Mouse (Mus musculus) CH12.LX (cell line): ENCODE results near the gene Cacna1c. TPM values are rescaled to one million over a fixed set of nuclear protein-coding genes. Genes with fewer than 3 reads are reported as not detected.

Experiments used
- DNase-seq: peaks from one replicate; pipeline ENCODE4 v3.0.0-alpha.2; 2013; ENCODE audit errors: extremely low read depth
- H3K27ac ChIP-seq: 2 replicates; pipeline ENCODE4 v1.5.1; 2012; ENCODE audit warnings: low read depth, mild to moderate bottlenecking, control low read depth, moderate library complexity; ENCODE audit not compliant: insufficient read depth
- H3K27me3 ChIP-seq: replicated peaks from 2 replicates; pipeline ENCODE3; 2012; ENCODE audit warnings: inconsistent platforms
- H3K36me3 ChIP-seq, 2 experiments: replicated peaks in 1 of 2; 2 replicates each; pipeline versions ENCODE3 to v1.6.1; 2012; ENCODE audit warnings: inconsistent platforms in 1 of 2, low read length in 1 of 2, mild to moderate bottlenecking in 1 of 2, mixed read lengths in 1 of 2, moderate library complexity in 1 of 2; ENCODE audit not compliant: control insufficient read depth in 1 of 2, insufficient read depth in 1 of 2
- H3K4me1 ChIP-seq, 2 experiments: 2 replicates each; pipeline ENCODE4 v1.6.1; 2012; ENCODE audit warnings: inconsistent platforms in 1 of 2, moderate library complexity in 1 of 2; ENCODE audit not compliant: insufficient read depth in 2 of 2, control insufficient read depth in 1 of 2
- H3K4me2 ChIP-seq: 2 replicates; pipeline ENCODE4 v1.6.1; 2012; ENCODE audit warnings: low read depth, mild to moderate bottlenecking, control low read depth; ENCODE audit not compliant: poor library complexity, insufficient read depth, severe bottlenecking
- H3K4me3 ChIP-seq, 3 experiments: fragments of 150-350 bp in 1 of 3; sonication (generic) in 1 of 3; replicated peaks in 1 of 3; 2 replicates each; pipeline versions ENCODE3 to v1.5.1; 2011 to 2012; ENCODE audit warnings: low read depth in 2 of 3, low read length in 2 of 3, mild to moderate bottlenecking in 2 of 3, moderate library complexity in 2 of 3, control low read depth in 1 of 3, improper control_type of control experiment in 1 of 3, inconsistent platforms in 1 of 3, mixed read lengths in 1 of 3; ENCODE audit not compliant: poor library complexity in 1 of 3
- H3K79me2 ChIP-seq: replicated peaks from 2 replicates; pipeline ENCODE4 v1.6.1; 2012; ENCODE audit warnings: mild to moderate bottlenecking, moderate library complexity; ENCODE audit not compliant: control insufficient read depth, poor library complexity, insufficient read depth, severe bottlenecking; ENCODE audit errors: extremely low read depth
- H3K9ac ChIP-seq: 2 replicates; pipeline ENCODE4 v1.6.1; 2012; ENCODE audit warnings: low read depth, mild to moderate bottlenecking, control low read depth, moderate library complexity; ENCODE audit not compliant: insufficient read depth
- H3K9me3 ChIP-seq: replicated peaks from 2 replicates; pipeline ENCODE3; 2012; ENCODE audit warnings: low read length, inconsistent platforms, mixed read lengths
- CTCF ChIP-seq, 2 experiments: IDR thresholded peaks in 1 of 2; conservative IDR thresholded peaks in 1 of 2; 2 replicates each; pipeline ENCODE4 v1.5.1; 2011 to 2012; ENCODE audit warnings: low read depth in 2 of 2, low read length in 2 of 2, improper control_type of control experiment in 1 of 2, inconsistent platforms in 1 of 2, mild to moderate bottlenecking in 1 of 2, moderate library complexity in 1 of 2
- E2F4 ChIP-seq: IDR thresholded peaks from 2 replicates; pipeline ENCODE4 v1.6.1; 2011; ENCODE audit warnings: low read depth, low read length, improper control_type of control experiment; ENCODE audit not compliant: insufficient replicate concordance
- EP300 ChIP-seq: IDR thresholded peaks from 2 replicates; pipeline ENCODE4 v1.6.1; 2011; ENCODE audit warnings: low read length, improper control_type of control experiment
- ETS1 ChIP-seq: conservative IDR thresholded peaks from 2 replicates; pipeline ENCODE4 v1.6.1; 2012; ENCODE audit warnings: low read depth, mild to moderate bottlenecking, inconsistent platforms, low read length, improper control_type of control experiment, moderate library complexity
- GABPA ChIP-seq: IDR thresholded peaks from 2 replicates; pipeline ENCODE4 v1.6.1; 2012; ENCODE audit warnings: low read depth, low read length, improper control_type of control experiment, inconsistent platforms; ENCODE audit not compliant: insufficient replicate concordance
- IRF4 ChIP-seq: IDR thresholded peaks from 2 replicates; pipeline ENCODE4 v1.6.1; 2014; ENCODE audit warnings: low read depth, mild to moderate bottlenecking, inconsistent platforms, low read length, improper control_type of control experiment
- KAT2A ChIP-seq: IDR thresholded peaks from 2 replicates; pipeline ENCODE4 v1.6.1; 2012; ENCODE audit warnings: low read length, improper control_type of control experiment, inconsistent platforms; ENCODE audit not compliant: insufficient replicate concordance
- MAFK ChIP-seq: IDR thresholded peaks from 2 replicates; pipeline ENCODE4 v1.6.1; 2011; ENCODE audit warnings: low read length, improper control_type of control experiment; ENCODE audit not compliant: insufficient replicate concordance
- MAX ChIP-seq: IDR thresholded peaks from 2 replicates; pipeline ENCODE4 v1.6.1; 2011; ENCODE audit warnings: low read length, improper control_type of control experiment
- MEF2A ChIP-seq: IDR thresholded peaks from 2 replicates; pipeline ENCODE4 v1.6.1; 2014; ENCODE audit warnings: low read depth, mild to moderate bottlenecking, inconsistent platforms, low read length, improper control_type of control experiment, borderline replicate concordance
- MYC ChIP-seq: IDR thresholded peaks from 2 replicates; pipeline ENCODE4 v1.6.1; 2011; ENCODE audit warnings: low read depth, mild to moderate bottlenecking, improper control_type of control experiment, low read length
- NELFE ChIP-seq: IDR thresholded peaks from 2 replicates; pipeline ENCODE4 v1.6.1; 2011; ENCODE audit warnings: low read depth, low read length, improper control_type of control experiment
- PAX5 ChIP-seq: IDR thresholded peaks from 2 replicates; pipeline ENCODE4 v1.6.1; 2012; ENCODE audit warnings: low read length, inconsistent platforms, mixed read lengths
- RCOR1 ChIP-seq: conservative IDR thresholded peaks from 2 replicates; pipeline ENCODE4 v1.6.1; 2012; ENCODE audit warnings: low read depth, mild to moderate bottlenecking, inconsistent platforms, low read length, improper control_type of control experiment
- TBP ChIP-seq: conservative IDR thresholded peaks from 2 replicates; pipeline ENCODE4 v1.6.1; 2011; ENCODE audit warnings: low read depth, low read length, improper control_type of control experiment
- UBTF ChIP-seq: IDR thresholded peaks from 2 replicates; pipeline ENCODE4 v1.6.1; 2012; ENCODE audit warnings: low read depth, mild to moderate bottlenecking, inconsistent platforms, low read length, improper control_type of control experiment, moderate library complexity
- USF1 ChIP-seq: IDR thresholded peaks from 2 replicates; pipeline ENCODE4 v1.6.1; 2014; ENCODE audit warnings: low read depth, mild to moderate bottlenecking, inconsistent platforms, low read length, improper control_type of control experiment
- ZKSCAN1 ChIP-seq: IDR thresholded peaks from 2 replicates; pipeline ENCODE4 v1.6.1; 2012; ENCODE audit warnings: low read depth, inconsistent platforms, low read length, improper control_type of control experiment, borderline replicate concordance
- ZMIZ1 ChIP-seq: IDR thresholded peaks from 2 replicates; pipeline ENCODE4 v1.6.1; 2012; ENCODE audit warnings: low read depth, mild to moderate bottlenecking, inconsistent platforms, low read length, improper control_type of control experiment
- dilution Hi-C: fragments of 300-500 bp; cut with MboI; formaldehyde crosslinking; loops from 2 replicates; pipeline ENCODE4 v1.14.3; 2020; ENCODE audit warnings: low sequenced_read_pairs; ENCODE audit not compliant: extremely low pct_unique_long_range_greater_than_20kb, extremely low pct_ligation_motif_present
- in situ Hi-C: fragments of 300-500 bp; cut with MboI; formaldehyde crosslinking; loops from 3 replicates; pipeline ENCODE4 v1.14.3; 2019; ENCODE audit warnings: low sequenced_read_pairs, low pct_ligation_motif_present, low pct_unique_long_range_greater_than_20kb, mixed read lengths
- polyA plus RNA-seq: library from polyadenylated mRNA; unstranded; fragments of >175 nt; gene quantifications from 2 replicates; pipeline ENCODE4 v1.2.1, GENCODE M21; 2012; ENCODE audit warnings: low read depth; ENCODE audit not compliant: insufficient read length
- total RNA-seq, 2 experiments: library from RNA; depleted of rRNA; stranded (reverse); fragments of 300-350 nt in 1 of 2; fragments of >200 nt in 1 of 2; gene quantifications; 2 replicates each; pipeline ENCODE4 v1.2.3; 2012 to 2014

Gene Cacna1c
- total and polyA plus RNA-seq, 3 experiments = 0.04 TPM; not detected in 2

DNA sequence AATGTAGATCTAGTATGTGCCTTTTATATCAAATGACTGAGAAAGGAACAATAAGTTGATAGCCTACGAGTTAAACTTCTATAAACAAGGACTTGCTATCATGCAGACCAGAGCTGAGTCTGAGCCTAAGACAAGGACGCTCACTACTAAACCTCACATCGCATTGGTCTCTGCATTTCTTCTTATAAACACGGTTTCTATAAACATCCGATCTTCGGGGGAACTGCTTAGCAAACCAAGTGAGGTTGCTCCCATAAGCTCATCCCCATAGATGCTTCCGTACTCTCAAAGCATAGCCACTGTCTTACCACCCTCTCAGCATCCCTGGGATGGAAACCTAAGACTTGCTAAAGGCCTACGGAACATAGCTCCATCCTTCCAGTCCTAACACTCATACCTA, 108.3 kb downstream of the Cacna1c start:
- Histone ChIP-seq H3K27ac (no peak overlapping the region), H3K27me3 (peaks cover 85% of the 10 kb centered on the region), H3K79me2 (no peaks in the 10 kb centered on the region), H3K4me3 (no peak overlapping the region), H3K9me3 (no peaks in the 10 kb centered on the region), H3K36me3 (no peaks in the 10 kb centered on the region), H3K4me2 (no peak overlapping the region), H3K4me1 (no peaks in the 10 kb centered on the region), H3K9ac (no peak overlapping the region)
- in situ Hi-C loops (no loop called here), dilution Hi-C loops (no loop called here)
- TF ChIP-seq KAT2A (no peak), MAFK (no peak), MEF2A (no peak)
- DNase-seq = no peak

DNA sequence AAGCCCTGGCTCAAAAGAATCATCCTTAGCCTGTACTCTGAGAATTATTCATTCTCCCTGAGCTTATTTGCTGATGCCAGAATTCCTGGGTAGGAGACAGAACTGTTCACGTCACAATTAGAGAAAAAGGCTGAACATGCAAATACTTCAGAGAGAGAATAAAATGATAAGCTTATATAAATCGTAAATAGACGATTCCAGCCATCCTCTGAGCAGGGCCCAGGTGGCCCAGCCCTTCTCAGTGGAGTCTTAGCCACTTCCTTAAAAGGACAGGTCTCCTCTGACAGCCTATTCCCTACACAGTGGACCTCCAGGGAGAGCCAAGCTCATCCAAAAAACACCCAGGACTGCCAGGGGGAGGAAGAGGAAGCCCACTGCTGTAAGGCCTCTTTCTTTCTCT, 110.4 kb downstream of the Cacna1c start:
- no peaks in the 10 kb centered on the region for H3K36me3 ChIP-seq
- TF ChIP-seq E2F4 (no peak), ETS1 (no peak), PAX5 (no peak), MAX (no peak), GABPA (no peak), ZKSCAN1 (no peak), MEF2A (no peak), UBTF (no peak), IRF4 (no peak), NELFE (no peak), EP300 (no peak), USF1 (no peak), CTCF (conservative IDR thresholded peaks at IDR 0.05 in 1 of 2, IDR thresholded peaks at IDR 0.05 in 1 of 2; ENCODE audit: low read depth in 2 of 2, low read length in 2 of 2) (no peak), RCOR1 (no peak), MYC (no peak), ZMIZ1 (no peak), KAT2A (no peak), TBP (no peak)
- H3K4me3 ChIP-seq = no peak overlapping the region
- in situ Hi-C loops = no loop called here
- no peak overlapping the region for H3K4me2 ChIP-seq
- H3K9me3 ChIP-seq = no peaks in the 10 kb centered on the region
- H3K4me1 ChIP-seq = no peaks in the 10 kb centered on the region
- no peak for DNase-seq
- H3K79me2 ChIP-seq = no peaks in the 10 kb centered on the region
- no peak overlapping the region for H3K9ac ChIP-seq
- peaks cover 88% of the 10 kb centered on the region for H3K27me3 ChIP-seq
- dilution Hi-C loops = no loop called here
- H3K27ac ChIP-seq = no peak overlapping the region
